Mouse (Mus musculus) embryo, embryonic 10.5 days (tissue): ENCODE results near the gene Gm9603.
"Not testable (repeated sequence)": the region's sequence is repeated elsewhere in the genome, so short reads cannot be mapped to it uniquely, and the experiment has no call there.

Experiments used
- DNase-seq: peaks from one replicate; pipeline ENCODE4 v3.0.0-alpha.2; 2015; ENCODE audit warnings: low spot score

Gm9603 gene

GRCm38 (mm10) chr14:5687357-5687756 lies at the start of gene Gm9603:
Gm9603 (minus strand) TSS chr14:5687457.
- DNase-seq, result not testable (repeated sequence)

GRCm38 (mm10) chr14:5632928-5633327 lies 54.3 kb downstream of the Gm9603 start, which contains the start of gene Gm8265:
Gm8265 (minus strand) TSS chr14:5633028.
- not testable (repeated sequence) for DNase-seq
